Comparison of ENCODE assay signal across 10 mouse cellular contexts in the genomic region with DNA sequence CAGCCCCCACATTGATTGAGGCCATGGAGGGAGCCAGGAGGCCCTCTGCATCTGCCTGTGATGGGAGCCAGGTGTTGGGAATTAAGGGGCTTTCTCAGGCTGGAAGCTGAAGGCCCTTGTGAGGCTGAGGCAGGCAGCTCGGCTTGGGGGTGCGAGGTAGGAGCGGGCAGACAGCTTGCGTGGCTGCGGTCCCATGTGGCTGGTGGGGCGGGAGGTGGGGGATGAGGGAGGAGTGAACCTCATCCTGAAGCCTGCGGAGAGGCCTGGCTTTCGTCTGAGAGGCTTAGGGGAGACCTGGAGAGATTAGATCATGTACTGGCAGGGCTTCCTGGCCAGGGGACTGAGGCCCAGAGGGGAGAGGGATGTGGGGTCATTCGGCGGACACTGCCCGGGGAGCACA. TPM values are rescaled to one million over a fixed set of nuclear protein-coding genes. Genes with fewer than 3 reads are reported as not detected.
DNase-seq lines count a peak whose midpoint lies in the region; ATAC-seq lines count a peak whose summit lies in the region.
"Had no signal": no experiment of that assay in that cellular context is flagged by ENCODE, and none has a peak within 500 bp of the region (broad histone marks: within the 10 kb centered on the region; RNA-seq: fewer than 3 reads in every experiment).

No protein-coding gene starts in this region.

- no peaks in the 10 kb centered on the region for H3K27me3 ChIP-seq in embryonic facial prominence, embryonic 14.5 days (replicated peaks; ENCODE audit: control insufficient read depth, insufficient read depth, low read length)
- H3K27me3 ChIP-seq in neural tube, embryonic 13.5 days = peaks cover 3% of the 10 kb centered on the region; the same call in 1 of the 2 replicates

- 23% methylated on average over 11 of the region's 11 CpGs for WGBS in embryonic facial prominence, embryonic 14.5 days
- 57% methylated on average over 11 of the region's 11 CpGs for WGBS in neural tube, embryonic 13.5 days

- peak overlapping the region; percentile 26 for H3K9ac ChIP-seq in embryonic facial prominence, embryonic 14.5 days (ENCODE audit: low read depth, low read length)
- H3K9ac ChIP-seq in neural tube, embryonic 13.5 days = no peak overlapping the region

- H3K4me3 ChIP-seq in embryonic facial prominence, embryonic 14.5 days (ENCODE audit: low read depth, low read length) = no peak overlapping the region
- no peak overlapping the region for H3K4me3 ChIP-seq in neural tube, embryonic 13.5 days

- ATAC-seq in embryonic facial prominence, embryonic 14.5 days (ENCODE audit: low read depth) = peak; percentile 24; the same call in 1 of the 2 replicates
- no peak for ATAC-seq in neural tube, embryonic 13.5 days (ENCODE audit: low read depth)

- no peak overlapping the region for H3K4me2 ChIP-seq in embryonic facial prominence, embryonic 14.5 days (ENCODE audit: low read depth, low read length)
- no peak overlapping the region for H3K4me2 ChIP-seq in neural tube, embryonic 13.5 days

- H3K36me3 ChIP-seq in embryonic facial prominence, embryonic 14.5 days (ENCODE audit: control insufficient read depth, insufficient read depth, low read length) = no peaks in the 10 kb centered on the region
- H3K36me3 ChIP-seq in neural tube, embryonic 13.5 days = no peaks in the 10 kb centered on the region
- H3K36me3 ChIP-seq: G1E had no signal

- peak overlapping the region; percentile 98 for H3K27ac ChIP-seq in embryonic facial prominence, embryonic 14.5 days (replicated peaks; ENCODE audit: low read depth, low read length)
- peak overlapping the region; percentile 87 for H3K27ac ChIP-seq in neural tube, embryonic 13.5 days (replicated peaks)

- peak; percentile 48 to 60 for DNase-seq in kidney, postnatal 4 days
- no peak for DNase-seq in kidney, adult 11 months
- peak; percentile 94 for DNase-seq in embryonic facial prominence, embryonic 14.5 days (ENCODE audit: low spot score)
- DNase-seq in heart, postnatal 4 days = peak; percentile 68
- DNase-seq in adrenal gland, adult 8-10 months = no peak
- DNase-seq in cerebellum, postnatal 36 days = no peak
- DNase-seq in cerebellum, adult 11-12 months = no peak

- peaks cover 56% of the 10 kb centered on the region for H3K4me1 ChIP-seq in embryonic facial prominence, embryonic 14.5 days (ENCODE audit: control insufficient read depth, insufficient read depth, low read length)
- H3K4me1 ChIP-seq in neural tube, embryonic 13.5 days (replicated peaks) = peaks cover 47% of the 10 kb centered on the region

- H3K9me3 ChIP-seq in embryonic facial prominence, embryonic 14.5 days (ENCODE audit: control insufficient read depth, low read length) = no peaks in the 10 kb centered on the region
- H3K9me3 ChIP-seq in neural tube, embryonic 13.5 days = no peaks in the 10 kb centered on the region
- H3K9me3 ChIP-seq: G1E had no signal

RNA-seq across cellular contexts. Expression of a gene that starts 15.5 kb away (rescaled TPM):
- 376 and 643 TPM in 2 replicates for polyA plus RNA-seq in embryonic facial prominence, embryonic 14.5 days (2014; fragmentation: Nextera tagmentation; extraction: Ambion mirVana)
- total RNA-seq in heart, postnatal 4 days (2021) = 10 to 100 TPM in 1 of 2 experiments, under 1 TPM in 1; 0.98 to 10.9 TPM
- 2.4 and 8.4 TPM in 2 replicates for polyA plus RNA-seq in neural tube, embryonic 13.5 days (2015; fragmentation: Nextera tagmentation; extraction: Ambion mirVana)
- 1 to 10 TPM in 3 of 4 experiments, not detected in 1; 1.1 to 1.5 (median 1.3) TPM for total RNA-seq in adrenal gland, adult 8-10 months (2022)
- total RNA-seq: G1E had no signal
- polyA plus RNA-seq: G1E had no signal

RNA-seq across cellular contexts. Expression of a gene that starts 22.5 kb away (rescaled TPM):
- 40.1 and 42.6 TPM in 2 replicates for polyA plus RNA-seq in embryonic facial prominence, embryonic 14.5 days (2014; fragmentation: Nextera tagmentation; extraction: Ambion mirVana)
- total RNA-seq in heart, postnatal 4 days (2021) = 100 to 1,000 TPM in 1 of 2 experiments, 10 to 100 TPM in 1; 93.3 to 108 TPM
- polyA plus RNA-seq in neural tube, embryonic 13.5 days (2015; fragmentation: Nextera tagmentation; extraction: Ambion mirVana) = 9.3 and 15.8 TPM in 2 replicates
- total RNA-seq in adrenal gland, adult 8-10 months (2022) = 10 to 100 TPM; 18.1 to 31.9 (median 21.4) TPM

RNA-seq across cellular contexts. Expression of a gene that starts 41.5 kb away (rescaled TPM):
- 319 and 564 TPM in 2 replicates for polyA plus RNA-seq in embryonic facial prominence, embryonic 14.5 days (2014; fragmentation: Nextera tagmentation; extraction: Ambion mirVana)
- total RNA-seq in heart, postnatal 4 days (2021) = 10 to 100 TPM in 1 of 2 experiments, 1 to 10 TPM in 1; 6.6 to 16.4 TPM
- 2.2 and 8.9 TPM in 2 replicates for polyA plus RNA-seq in neural tube, embryonic 13.5 days (2015; fragmentation: Nextera tagmentation; extraction: Ambion mirVana)
- total RNA-seq in adrenal gland, adult 8-10 months (2022) = 1 to 10 TPM in 1 of 4 experiments, under 1 TPM in 3; 0.43 to 1.1 (median 0.85) TPM

RNA-seq across cellular contexts. Expression of a gene that starts 48.5 kb away (rescaled TPM):
- 1.9 and 3.9 TPM in 2 replicates for polyA plus RNA-seq in embryonic facial prominence, embryonic 14.5 days (2014; fragmentation: Nextera tagmentation; extraction: Ambion mirVana)
- not detected for total RNA-seq in heart, postnatal 4 days (2021)
- polyA plus RNA-seq in neural tube, embryonic 13.5 days (2015; fragmentation: Nextera tagmentation; extraction: Ambion mirVana) = 0.39 TPM in 1 of 2 replicates, not detected in the other
- total RNA-seq in adrenal gland, adult 8-10 months (2022) = 1 to 10 TPM in 1 of 4 experiments, not detected in 3; 1.2 TPM
- total RNA-seq: layer of hippocampus, postnatal 14 days had no signal
- polyA plus RNA-seq: G1E had no signal

RNA-seq across cellular contexts. Expression of a gene that starts 49.4 kb away (rescaled TPM):
- 30.3 and 33.1 TPM in 2 replicates for polyA plus RNA-seq in embryonic facial prominence, embryonic 14.5 days (2014; fragmentation: Nextera tagmentation; extraction: Ambion mirVana)
- total RNA-seq in heart, postnatal 4 days (2021) = 1 to 10 TPM; 3.7 to 6.4 TPM
- polyA plus RNA-seq in neural tube, embryonic 13.5 days (2015; fragmentation: Nextera tagmentation; extraction: Ambion mirVana) = 14.0 and 14.8 TPM in 2 replicates
- 10 to 100 TPM in 1 of 4 experiments, 1 to 10 TPM in 3; 2.2 to 13.7 (median 4.8) TPM for total RNA-seq in adrenal gland, adult 8-10 months (2022)

Comparison
In these comparisons a context has a peak if more than half of its experiments do, and no peak if none do; other contexts are left out.
1. DNase-seq: peak in kidney, postnatal 4 days (2 of 2), embryonic facial prominence, embryonic 14.5 days (single experiment) and heart, postnatal 4 days (single experiment); none in kidney, adult 11 months (single experiment), adrenal gland, adult 8-10 months (single experiment), cerebellum, postnatal 36 days (0 of 2) and cerebellum, adult 11-12 months (single experiment).